Mouse (Mus musculus): ENCODE measurements at regions not wholly inside any gene's neighbourhood (a gene's known extent, or its start where the extent isn't known, plus 50 kb on each side); places are given as distances from the start of the nearest gene placed in this dataset.

GRCm38 (mm10) chr4:54161337-54161993 is 335.6 kb downstream of the Tmem38b start:
- no peak for DNase-seq (ENCODE audit: low spot score)

GRCm38 (mm10) chr4:54162308-54162707 is 336.5 kb downstream of the Tmem38b start:
- DNase-seq (ENCODE audit: low spot score): peak; percentile 38

- peak; percentile 22 for DNase-seq (ENCODE audit: low spot score)
Observed at GRCm38 (mm10) chr4:54170202-54170931, 344.5 kb downstream of the Tmem38b start.

GRCm38 (mm10) chr4:54184213-54184612 is 358.4 kb downstream of the Tmem38b start:
- DNase-seq (ENCODE audit: low spot score): no peak

GRCm38 (mm10) chr4:54195734-54196133 is 369.9 kb downstream of the Tmem38b start:
- DNase-seq (ENCODE audit: low spot score): no peak

- DNase-seq (ENCODE audit: low spot score): no peak
Observed at GRCm38 (mm10) chr4:54202440-54202839, 376.6 kb downstream of the Tmem38b start.

GRCm38 (mm10) chr4:54224572-54224971 is 398.7 kb downstream of the Tmem38b start:
- DNase-seq (ENCODE audit: low spot score): no peak

Data from retina, embryonic 14.5 days (tissue).